Mouse (Mus musculus): ENCODE measurements at regions not wholly inside any gene's neighbourhood (a gene's known extent, or its start where the extent isn't known, plus 50 kb on each side); places are given as distances from the start of the nearest gene placed in this dataset.

DNA sequence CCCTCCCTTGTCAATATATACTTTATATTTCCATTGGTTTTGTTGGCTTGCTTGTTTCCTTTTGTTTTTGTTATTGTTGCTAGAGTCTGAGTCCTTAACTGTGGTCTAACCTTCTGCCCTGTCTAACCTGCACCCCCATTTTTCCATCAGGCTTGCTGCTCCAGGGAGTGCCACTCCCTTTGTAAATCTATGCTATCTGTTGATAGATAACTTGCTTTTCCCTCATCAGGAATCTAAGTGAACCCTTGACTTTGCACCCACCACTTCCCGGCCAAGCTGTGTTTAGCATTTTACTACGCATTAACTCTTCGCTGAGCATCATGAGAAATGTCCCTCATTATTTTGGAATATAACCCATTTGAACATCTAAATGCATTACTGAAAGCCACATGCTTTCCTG, 193.8 kb upstream of the Mctp2 start:
- TF ChIP-seq NELFE (IDR thresholded peaks at IDR 0.05; ENCODE audit: low read depth, low read length) (no peak), RCOR1 (IDR thresholded peaks at IDR 0.05; ENCODE audit: low read depth, low read length) (no peak), CTCF (IDR thresholded peaks at IDR 0.05 in 2 of 3, conservative IDR thresholded peaks at IDR 0.05 in 1 of 3; ENCODE audit: control insufficient read depth in 1 of 3, insufficient read depth in 1 of 3, low read depth in 2 of 3, low read length in 3 of 3, poor library complexity in 1 of 3, severe bottlenecking in 1 of 3) (no peak), MAZ (IDR thresholded peaks at IDR 0.05; ENCODE audit: low read depth, low read length) (no peak), POLR2AphosphoS2 (IDR thresholded peaks at IDR 0.05; ENCODE audit: low read length) (no peak), EP300 (IDR thresholded peaks at IDR 0.05; ENCODE audit: low read depth in 1 of 2, low read length in 2 of 2) (no peak), GATA1 (IDR thresholded peaks at IDR 0.05; ENCODE audit: low read depth, low read length) (no peak), POLR2A (IDR thresholded peaks at IDR 0.05; ENCODE audit: control insufficient read depth in 1 of 2, insufficient read depth in 1 of 2, low read depth in 1 of 2, low read length in 2 of 2, poor library complexity in 1 of 2) (no peak), KAT2A (conservative IDR thresholded peaks at IDR 0.05; ENCODE audit: low read depth, low read length) (no peak), HCFC1 (IDR thresholded peaks at IDR 0.05; ENCODE audit: low read depth, low read length) (no peak), SIN3A (IDR thresholded peaks at IDR 0.05; ENCODE audit: low read length) (no peak)

All from MEL (cell line).